Mouse (Mus musculus): Measurements from ENCODE around the gene Hip1r. TPM values are rescaled to one million over a fixed set of nuclear protein-coding genes. Genes with fewer than 3 reads are reported as not detected.

Hip1r gene
- polyA plus RNA-seq, 1 experiment = 3.8 TPM

DNA sequence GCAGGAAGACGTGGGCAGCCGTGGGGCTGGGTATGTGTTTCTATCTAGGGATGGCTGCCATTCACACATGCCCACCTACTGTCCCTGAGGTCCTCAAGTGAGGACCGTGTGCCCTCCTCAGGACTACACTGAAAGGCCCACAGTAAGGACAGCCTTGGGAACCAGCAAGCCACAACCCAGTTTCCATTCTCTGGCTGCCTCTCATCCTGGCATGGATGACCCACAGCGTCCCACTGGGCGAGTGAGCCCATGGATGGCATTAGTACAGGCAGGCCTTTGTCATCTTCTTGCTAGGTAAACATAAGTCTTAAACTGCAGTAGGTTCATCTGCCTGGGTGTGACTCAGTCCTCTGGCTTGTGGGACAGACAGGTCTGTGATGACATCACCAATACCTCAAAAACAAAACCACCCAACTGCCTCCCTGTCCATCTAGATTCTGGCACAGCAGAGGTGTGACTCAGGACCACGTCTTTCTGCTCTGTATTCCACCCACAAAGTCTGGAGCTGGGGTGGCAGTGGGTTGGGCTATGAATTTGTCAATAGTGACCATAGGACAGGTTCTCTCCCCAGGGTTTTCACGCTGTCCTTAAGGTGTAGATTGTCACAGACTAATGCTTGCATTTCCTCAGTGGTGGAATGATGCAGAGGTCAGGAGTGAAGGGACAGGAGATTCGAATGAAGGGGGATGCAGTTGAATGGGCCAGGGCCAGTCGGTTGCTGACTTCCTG lies 7.3 kb downstream of the Hip1r start:
- peak overlapping the region; percentile 19; the same call in 1 of the 2 replicates for H3K4me3 ChIP-seq (ENCODE audit: insufficient read depth, low read depth, low read length)
- H3K27ac ChIP-seq (replicated peaks; ENCODE audit: low read depth, low read length) = peak overlapping the region; percentile 93
- H3K4me1 ChIP-seq (ENCODE audit: control insufficient read depth, insufficient read depth, insufficient read length, low read length) = peaks cover 37% of the 10 kb centered on the region

DNA sequence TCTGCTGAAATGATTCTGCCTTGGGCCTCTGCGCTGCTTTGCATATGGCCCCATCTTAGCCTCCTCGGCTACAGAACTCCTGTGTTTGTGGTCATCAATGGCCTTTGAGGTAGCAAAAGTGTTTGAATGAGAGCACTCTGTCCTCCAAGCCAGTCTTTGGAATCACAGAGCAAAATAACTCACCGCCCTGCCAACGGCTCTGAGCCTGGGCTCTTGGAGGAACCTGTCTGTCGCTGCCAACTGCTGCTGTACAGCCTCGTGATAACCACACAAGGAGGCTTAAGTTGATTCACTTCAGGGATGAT lies 7.8 kb downstream of the Hip1r start:
- Histone ChIP-seq H3K27ac (replicated peaks; ENCODE audit: low read depth, low read length) (peak overlapping the region; percentile 93; the same call in 1 of the 2 replicates), H3K4me3 (ENCODE audit: insufficient read depth, low read depth, low read length) (no peak overlapping the region), H3K4me1 (ENCODE audit: control insufficient read depth, insufficient read depth, insufficient read length, low read length) (peaks cover 34% of the 10 kb centered on the region)

GRCm38 (mm10) chr5:123982838-123983237 lies 9.4 kb downstream of the Hip1r start:
- Histone ChIP-seq H3K27ac (replicated peaks; ENCODE audit: low read depth, low read length) (no peak overlapping the region), H3K4me3 (ENCODE audit: insufficient read depth, low read depth, low read length) (no peak overlapping the region), H3K4me1 (ENCODE audit: control insufficient read depth, insufficient read depth, insufficient read length, low read length) (peaks cover 30% of the 10 kb centered on the region)

GRCm38 (mm10) chr5:123985434-123985833 lies 12.0 kb downstream of the Hip1r start:
- Histone ChIP-seq H3K4me3 (ENCODE audit: insufficient read depth, low read depth, low read length) (no peak overlapping the region), H3K27ac (replicated peaks; ENCODE audit: low read depth, low read length) (no peak overlapping the region)

DNA sequence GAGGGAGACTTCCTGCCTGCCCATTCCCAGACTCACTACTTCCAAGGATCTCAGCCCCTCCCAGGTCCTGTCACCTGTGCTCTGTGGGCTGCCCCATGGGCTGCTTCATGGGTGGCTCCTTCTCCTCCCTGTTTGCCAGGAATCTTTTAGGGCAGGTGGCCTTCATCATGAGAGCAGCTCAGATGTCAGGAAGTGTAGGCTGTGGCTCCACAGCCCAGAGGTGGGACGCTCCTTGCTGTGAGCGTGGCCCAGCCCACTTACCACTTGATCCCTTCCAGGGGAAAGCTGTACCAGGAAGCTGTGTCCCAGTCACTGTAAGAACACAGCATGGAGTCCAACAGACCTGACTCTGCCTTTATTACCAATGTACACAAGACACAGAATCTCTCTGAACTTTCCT lies 13.5 kb downstream of the Hip1r start:
- Histone ChIP-seq H3K4me1 (ENCODE audit: control insufficient read depth, insufficient read depth, insufficient read length, low read length) (peaks cover 14% of the 10 kb centered on the region), H3K27ac (replicated peaks; ENCODE audit: low read depth, low read length) (no peak overlapping the region), H3K4me3 (ENCODE audit: insufficient read depth, low read depth, low read length) (no peak overlapping the region)

More at GRCm38 (mm10) chr5:123985434-123985833, 12.0 kb downstream of the Hip1r start:
- peaks cover 11% of the 10 kb centered on the region for H3K4me1 ChIP-seq (ENCODE audit: control insufficient read depth, insufficient read depth, insufficient read length, low read length)

DNA sequence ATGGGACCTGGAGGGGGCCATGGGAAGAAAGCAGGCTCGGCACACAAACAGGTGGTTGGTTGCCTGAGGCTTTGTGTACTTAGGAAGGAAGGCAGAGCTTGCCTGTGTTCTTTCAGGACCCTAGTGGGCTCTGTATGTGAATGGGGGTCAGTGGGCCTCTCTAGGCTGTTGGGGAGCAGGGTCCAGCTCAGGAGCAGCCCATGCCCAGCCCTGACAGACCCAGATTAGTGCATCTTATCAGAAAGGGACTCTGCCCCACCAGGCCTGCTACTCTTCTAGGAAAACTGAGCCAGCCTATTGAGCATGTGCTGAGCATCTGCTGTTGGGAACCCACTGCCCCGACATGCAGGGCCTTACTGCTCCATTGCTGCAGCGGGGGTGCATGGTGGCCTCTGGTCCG lies 14.1 kb downstream of the Hip1r start:
- Histone ChIP-seq H3K4me3 (ENCODE audit: insufficient read depth, low read depth, low read length) (no peak overlapping the region), H3K4me1 (ENCODE audit: control insufficient read depth, insufficient read depth, insufficient read length, low read length) (peaks cover 15% of the 10 kb centered on the region), H3K27ac (replicated peaks; ENCODE audit: low read depth, low read length) (no peak overlapping the region)

- Histone ChIP-seq H3K27ac (replicated peaks; ENCODE audit: low read depth, low read length) (0 out of 2 replicates have a peak overlapping the region, but pooled peaks have one; percentile 4), H3K4me1 (ENCODE audit: control insufficient read depth, insufficient read depth, insufficient read length, low read length) (peaks cover 12% of the 10 kb centered on the region), H3K4me3 (ENCODE audit: insufficient read depth, low read depth, low read length) (no peak overlapping the region)
Measured at GRCm38 (mm10) chr5:123989941-123990885, 16.8 kb downstream of the Hip1r start.

- H3K27ac ChIP-seq (replicated peaks; ENCODE audit: low read depth, low read length) = peak overlapping the region; percentile 96
- no peak overlapping the region for H3K4me3 ChIP-seq (ENCODE audit: insufficient read depth, low read depth, low read length)
- peaks cover 12% of the 10 kb centered on the region for H3K4me1 ChIP-seq (ENCODE audit: control insufficient read depth, insufficient read depth, insufficient read length, low read length)
Measured at GRCm38 (mm10) chr5:123991321-123991720, 17.9 kb downstream of the Hip1r start.

DNA sequence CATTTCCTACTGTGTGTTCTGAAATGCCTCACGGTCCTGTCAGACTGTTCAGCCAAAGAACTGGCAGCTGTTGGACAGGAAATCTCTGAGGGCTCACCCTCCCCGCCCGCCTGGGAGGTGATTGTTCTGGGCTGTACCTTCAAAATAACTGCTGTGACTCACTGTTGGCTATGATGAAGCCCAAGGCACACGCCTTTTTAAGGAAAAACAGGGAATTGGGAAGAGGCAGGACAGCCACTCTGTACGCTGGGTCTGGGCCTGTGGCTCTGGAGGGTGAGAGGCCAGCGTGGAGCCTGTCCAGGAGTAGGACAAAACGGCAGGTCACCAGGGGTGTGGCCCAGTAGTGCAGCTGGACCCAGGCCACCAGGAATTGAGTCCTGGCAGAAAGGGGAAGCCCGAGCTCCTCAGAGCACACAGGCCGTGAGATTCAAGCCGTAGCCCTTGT lies 18.8 kb downstream of the Hip1r start:
- Histone ChIP-seq H3K27ac (replicated peaks; ENCODE audit: low read depth, low read length) (peak overlapping the region; percentile 96), H3K4me1 (ENCODE audit: control insufficient read depth, insufficient read depth, insufficient read length, low read length) (peaks cover 12% of the 10 kb centered on the region), H3K4me3 (ENCODE audit: insufficient read depth, low read depth, low read length) (no peak overlapping the region)

DNA sequence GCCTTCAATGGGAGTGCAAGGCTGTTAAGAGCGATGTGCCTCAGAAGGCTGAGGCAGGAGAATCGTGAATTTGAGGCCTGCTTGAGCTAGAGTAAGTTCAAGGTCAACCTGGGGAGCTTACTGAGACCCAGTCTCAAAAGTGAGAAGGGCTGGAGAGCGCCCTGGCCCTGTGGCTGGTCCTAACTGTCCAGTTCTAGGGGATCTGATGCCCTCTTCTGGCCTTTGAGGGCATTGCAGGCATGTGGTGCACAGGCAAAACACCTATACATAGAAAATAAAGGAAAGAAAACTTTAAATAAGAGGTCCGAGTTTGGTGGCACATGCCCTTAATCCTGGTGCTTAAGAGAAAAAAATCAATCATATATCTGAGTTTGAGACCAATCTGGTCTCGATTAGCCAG lies 19.4 kb downstream of the Hip1r start:
- peaks cover 12% of the 10 kb centered on the region for H3K4me1 ChIP-seq (ENCODE audit: control insufficient read depth, insufficient read depth, insufficient read length, low read length)
- peak overlapping the region; percentile 87 for H3K27ac ChIP-seq (replicated peaks; ENCODE audit: low read depth, low read length)
- no peak overlapping the region for H3K4me3 ChIP-seq (ENCODE audit: insufficient read depth, low read depth, low read length)

GRCm38 (mm10) chr5:123993263-123994036 lies 20.0 kb downstream of the Hip1r start:
- peaks cover 12% of the 10 kb centered on the region for H3K4me1 ChIP-seq (ENCODE audit: control insufficient read depth, insufficient read depth, insufficient read length, low read length)
- H3K4me3 ChIP-seq (ENCODE audit: insufficient read depth, low read depth, low read length) = no peak overlapping the region
- no peak overlapping the region for H3K27ac ChIP-seq (replicated peaks; ENCODE audit: low read depth, low read length)

DNA sequence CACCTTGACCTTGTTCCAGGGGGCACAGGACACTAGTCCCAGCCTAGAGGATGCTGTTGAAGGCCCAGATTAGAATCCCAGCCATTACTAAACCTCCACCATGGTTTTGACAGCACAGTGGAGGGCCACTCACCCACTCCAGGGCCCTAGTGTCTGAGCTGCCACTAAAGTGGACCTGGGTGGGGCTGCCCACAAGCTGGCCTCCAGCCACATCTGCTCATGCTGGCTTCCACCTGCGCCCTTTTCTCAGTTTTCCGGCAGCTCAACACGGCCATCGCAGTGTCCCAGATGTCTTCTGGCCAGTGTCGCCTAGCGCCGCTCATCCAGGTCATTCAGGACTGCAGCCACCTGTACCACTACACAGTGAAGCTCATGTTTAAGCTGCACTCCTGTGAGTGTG lies 21.0 kb downstream of the Hip1r start:
- H3K27ac ChIP-seq (replicated peaks; ENCODE audit: low read depth, low read length) = no peak overlapping the region
- H3K4me3 ChIP-seq (ENCODE audit: insufficient read depth, low read depth, low read length) = no peak overlapping the region
- H3K4me1 ChIP-seq (ENCODE audit: control insufficient read depth, insufficient read depth, insufficient read length, low read length) = peaks cover 12% of the 10 kb centered on the region

DNA sequence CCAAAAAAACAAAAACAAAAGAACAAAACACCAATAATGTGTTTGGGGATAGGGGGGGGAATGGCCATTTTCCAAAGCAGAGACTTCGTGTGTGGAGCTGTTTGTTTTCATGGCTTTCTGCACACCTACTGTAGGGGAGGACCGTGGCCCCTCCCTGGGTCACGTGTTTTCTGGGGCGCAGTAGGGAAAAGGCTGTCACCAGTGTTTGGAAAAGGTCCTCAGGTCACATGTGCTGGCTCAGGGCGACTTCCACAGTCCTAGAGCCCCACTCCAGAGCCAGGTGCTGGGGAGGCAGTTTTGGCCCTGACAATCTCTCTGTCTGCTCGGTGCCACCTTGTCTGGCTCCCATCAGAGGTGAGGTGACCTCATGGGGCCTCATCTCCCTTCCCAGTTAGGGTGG lies 22.0 kb downstream of the Hip1r start:
- Histone ChIP-seq H3K4me3 (ENCODE audit: insufficient read depth, low read depth, low read length) (no peak overlapping the region), H3K4me1 (ENCODE audit: control insufficient read depth, insufficient read depth, insufficient read length, low read length) (peaks cover 12% of the 10 kb centered on the region), H3K27ac (replicated peaks; ENCODE audit: low read depth, low read length) (no peak overlapping the region)

- Histone ChIP-seq H3K4me3 (ENCODE audit: insufficient read depth, low read depth, low read length) (no peak overlapping the region), H3K4me1 (ENCODE audit: control insufficient read depth, insufficient read depth, insufficient read length, low read length) (peaks cover 6% of the 10 kb centered on the region), H3K27ac (replicated peaks; ENCODE audit: low read depth, low read length) (no peak overlapping the region)
Measured at GRCm38 (mm10) chr5:123996194-123996593, 22.8 kb downstream of the Hip1r start.

GRCm38 (mm10) chr5:123996695-123997094 lies 23.3 kb downstream of the Hip1r start:
- Histone ChIP-seq H3K4me1 (ENCODE audit: control insufficient read depth, insufficient read depth, insufficient read length, low read length) (peaks cover 3% of the 10 kb centered on the region), H3K27ac (replicated peaks; ENCODE audit: low read depth, low read length) (no peak overlapping the region), H3K4me3 (ENCODE audit: insufficient read depth, low read depth, low read length) (no peak overlapping the region)

Measured in brown adipose tissue, adult 24 weeks (tissue).